Mouse (Mus musculus) stomach, embryonic 16.5 days (tissue): ENCODE measurements around the gene Srsf3. TPM values are rescaled to one million over a fixed set of nuclear protein-coding genes. Genes with fewer than 3 reads are reported as not detected.
"Not testable (repeated sequence)": the region's sequence is repeated elsewhere in the genome, so short reads cannot be mapped to it uniquely, and the experiment has no call there.

Experiments
- ATAC-seq: fragments of 200-750 bp; cut with Nextera tagmentation; 2 replicates; pipeline ENCODE4 v1.8.0; 2017; ENCODE audit warnings: moderate number of reproducible peaks, moderate TSS enrichment; ENCODE audit not compliant: insufficient read depth, low FRiP score
- H3K27ac ChIP-seq: fragments of 300-500 bp; sonication (generic); 2 replicates; pipeline ENCODE4 v1.5.1; 2014; ENCODE audit warnings: low read length
- H3K27me3 ChIP-seq: fragments of 300-500 bp; sonication (generic); 2 replicates; pipeline ENCODE4 v1.6.1; 2014; ENCODE audit warnings: low read length, control low read depth, mixed read lengths; ENCODE audit not compliant: control insufficient read depth, insufficient read depth
- H3K36me3 ChIP-seq: fragments of 300-500 bp; sonication (generic); 2 replicates; pipeline ENCODE4 v1.6.1; 2014; ENCODE audit warnings: low read length; ENCODE audit not compliant: control insufficient read depth, insufficient read depth
- H3K4me1 ChIP-seq: fragments of 300-500 bp; sonication (generic); 2 replicates; pipeline ENCODE4 v1.6.1; 2014; ENCODE audit warnings: low read length, control low read depth, mixed read lengths; ENCODE audit not compliant: control insufficient read depth, insufficient read depth
- H3K4me2 ChIP-seq: fragments of 300-500 bp; sonication (generic); 2 replicates; pipeline ENCODE4 v1.6.1; 2014; ENCODE audit warnings: low read depth, low read length, mixed read lengths
- H3K4me3 ChIP-seq: fragments of 300-500 bp; sonication (generic); replicated peaks from 2 replicates; pipeline ENCODE4 v1.5.1; 2014; ENCODE audit warnings: mild to moderate bottlenecking, low read length
- H3K9ac ChIP-seq: fragments of 300-500 bp; sonication (generic); 2 replicates; pipeline ENCODE4 v1.6.1; 2014; ENCODE audit warnings: low read length
- H3K9me3 ChIP-seq: fragments of 300-500 bp; sonication (generic); replicated peaks from 2 replicates; pipeline ENCODE4 v1.6.1; 2016; ENCODE audit warnings: low read length, control low read depth; ENCODE audit not compliant: control insufficient read depth
- WGBS: fragments of 180-500 bp; shearing (Covaris S2); extraction: QIAGEN DNeasy Blood & Tissue Kit; methylation state at CpG from one replicate; pipeline ENCODE4 v1.1.7; 2014; 5-methylcytosine and 5-hydroxymethylcytosine counted together
- polyA plus RNA-seq: library from polyadenylated mRNA; unstranded; fragments of >200 nt; fragmentation: Nextera tagmentation; extraction: Ambion mirVana; gene quantifications from 2 replicates; pipeline ENCODE4 v1.2.1, GENCODE M21; 2015

Srsf3 gene
- polyA plus RNA-seq, 1 experiment from 2014 or later, result 477 TPM

- WGBS, result 92% methylated on average over 1 of the region's 1 CpGs
- not testable (repeated sequence) for H3K27ac ChIP-seq, ATAC-seq, H3K36me3 ChIP-seq, H3K9me3 ChIP-seq, H3K4me2 ChIP-seq, H3K4me1 ChIP-seq, H3K4me3 ChIP-seq, H3K9ac ChIP-seq, H3K27me3 ChIP-seq
Observed at GRCm38 (mm10) chr17:28993004-28993403, 39.4 kb upstream of the Srsf3 start.

DNA sequence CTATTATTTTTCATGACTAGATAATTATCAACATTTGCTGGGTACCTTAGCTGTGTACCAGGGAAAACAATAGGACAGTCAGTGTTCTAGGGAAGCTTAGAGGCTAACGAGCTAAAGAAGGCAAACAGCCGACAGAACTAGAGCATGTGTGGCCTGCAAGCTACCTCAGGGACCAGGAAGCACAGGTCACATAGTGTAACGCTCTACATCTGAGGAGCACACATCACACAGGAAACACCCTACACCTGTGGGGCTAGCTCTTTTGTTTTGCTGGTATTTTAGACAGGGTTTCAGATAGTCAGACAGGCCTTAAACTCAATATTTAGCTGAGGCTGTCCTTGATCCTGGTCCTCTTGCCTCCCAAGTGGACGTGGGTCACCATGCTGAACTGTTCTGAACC is 37.8 kb upstream of the Srsf3 start:
- no peak overlapping the region for H3K4me2 ChIP-seq
- H3K9ac ChIP-seq, result no peak overlapping the region; the same call in 1 of the 2 replicates
- 0 out of 2 replicates have a peak, but pooled peaks cover 4% of the 10 kb centered on the region for H3K4me1 ChIP-seq
- no peaks in the 10 kb centered on the region for H3K9me3 ChIP-seq
- H3K27me3 ChIP-seq, result no peaks in the 10 kb centered on the region
- WGBS, result 89% methylated on average over 4 of the region's 4 CpGs
- no peak overlapping the region for H3K4me3 ChIP-seq
- no peak for ATAC-seq
- H3K36me3 ChIP-seq, result peaks cover 11% of the 10 kb centered on the region; the same call in 1 of the 2 replicates
- H3K27ac ChIP-seq, result no peak overlapping the region

GRCm38 (mm10) chr17:29000465-29000864 is 32.0 kb upstream of the Srsf3 start:
- Histone ChIP-seq H3K9me3 (no peaks in the 10 kb centered on the region), H3K36me3 (peaks cover 17% of the 10 kb centered on the region), H3K27me3 (no peaks in the 10 kb centered on the region), H3K4me1 (0 out of 2 replicates have a peak, but pooled peaks cover 3% of the 10 kb centered on the region), H3K4me3 (no peak overlapping the region), H3K27ac (no peak overlapping the region), H3K9ac (no peak overlapping the region), H3K4me2 (no peak overlapping the region)
- 79% methylated on average over 6 of the region's 6 CpGs for WGBS
- no peak for ATAC-seq

DNA sequence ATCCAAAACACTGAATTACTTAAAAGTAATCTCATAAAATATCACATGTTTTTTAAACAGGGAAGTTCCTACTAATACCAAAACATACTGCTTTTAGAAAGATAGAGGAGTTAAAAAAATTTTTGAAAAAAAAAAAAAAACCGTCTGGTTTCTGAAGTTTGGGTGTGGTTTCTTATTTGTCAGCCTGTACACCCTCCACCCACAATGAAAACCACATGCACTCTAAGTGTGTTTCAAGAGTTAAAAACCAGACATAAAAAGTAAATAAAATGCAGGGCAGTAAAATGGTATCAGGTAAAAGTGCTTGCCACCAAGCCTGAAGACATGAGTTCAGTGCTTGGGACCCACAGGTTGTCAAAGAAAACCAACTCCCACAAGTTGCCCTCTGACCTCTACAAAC is 28.7 kb upstream of the Srsf3 start:
- WGBS, result 47% methylated on average over 1 of the region's 1 CpGs
- H3K4me2 ChIP-seq, result no peak overlapping the region
- no peak overlapping the region for H3K27ac ChIP-seq
- peaks cover 13% of the 10 kb centered on the region for H3K36me3 ChIP-seq
- no peaks in the 10 kb centered on the region for H3K9me3 ChIP-seq
- H3K4me1 ChIP-seq, result peaks cover 15% of the 10 kb centered on the region
- no peak for ATAC-seq
- no peak overlapping the region for H3K9ac ChIP-seq
- H3K27me3 ChIP-seq, result no peaks in the 10 kb centered on the region
- no peak overlapping the region for H3K4me3 ChIP-seq

- Histone ChIP-seq H3K4me2 (no peak overlapping the region), H3K36me3 (peaks cover 7% of the 10 kb centered on the region), H3K27me3 (no peaks in the 10 kb centered on the region), H3K4me3 (no peak overlapping the region), H3K9me3 (no peaks in the 10 kb centered on the region), H3K27ac (no peak overlapping the region), H3K4me1 (peaks cover 15% of the 10 kb centered on the region), H3K9ac (no peak overlapping the region)
- 88% methylated on average over 3 of the region's 3 CpGs for WGBS
- ATAC-seq, result no peak
Observed at GRCm38 (mm10) chr17:29005002-29005401, 27.4 kb upstream of the Srsf3 start.

DNA sequence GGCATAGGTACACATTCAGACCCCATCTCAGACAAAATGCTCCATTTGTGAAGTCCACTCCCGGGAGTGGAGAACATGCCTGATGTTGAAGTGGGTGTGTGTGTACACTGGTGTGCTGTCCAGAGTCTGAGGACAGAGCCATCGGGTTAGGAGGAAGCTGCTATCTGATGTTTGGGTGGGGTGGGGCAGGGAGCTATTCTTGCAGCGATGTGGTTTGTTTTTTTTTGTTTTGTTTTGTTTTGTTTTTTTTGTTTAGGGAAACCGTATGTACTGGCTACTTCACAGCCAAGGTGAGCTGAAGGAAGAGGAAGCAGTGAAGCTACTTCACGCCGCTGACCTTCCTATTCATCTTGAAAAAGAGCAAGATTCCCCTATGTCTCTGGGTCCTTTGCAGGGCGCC is 25.6 kb upstream of the Srsf3 start:
- H3K27ac ChIP-seq, result peak overlapping the region; percentile 96; the same call in 1 of the 2 replicates
- H3K9ac ChIP-seq, result peak overlapping the region; percentile 94
- 5% methylated on average over 7 of the region's 7 CpGs for WGBS
- H3K9me3 ChIP-seq, result no peaks in the 10 kb centered on the region
- no peaks in the 10 kb centered on the region for H3K27me3 ChIP-seq
- H3K4me1 ChIP-seq, result peaks cover 15% of the 10 kb centered on the region
- ATAC-seq, result no peak
- H3K4me3 ChIP-seq, result peak overlapping the region; percentile 94
- H3K36me3 ChIP-seq, result no peaks in the 10 kb centered on the region
- H3K4me2 ChIP-seq, result peak overlapping the region; percentile 59

GRCm38 (mm10) chr17:29007243-29007640 is 25.2 kb upstream of the Srsf3 start:
- under 1% methylated on average over 19 of the region's 19 CpGs for WGBS
- peak overlapping the region; percentile 59 for H3K4me2 ChIP-seq
- peak; percentile 19; the same call in 1 of the 2 replicates for ATAC-seq

DNA sequence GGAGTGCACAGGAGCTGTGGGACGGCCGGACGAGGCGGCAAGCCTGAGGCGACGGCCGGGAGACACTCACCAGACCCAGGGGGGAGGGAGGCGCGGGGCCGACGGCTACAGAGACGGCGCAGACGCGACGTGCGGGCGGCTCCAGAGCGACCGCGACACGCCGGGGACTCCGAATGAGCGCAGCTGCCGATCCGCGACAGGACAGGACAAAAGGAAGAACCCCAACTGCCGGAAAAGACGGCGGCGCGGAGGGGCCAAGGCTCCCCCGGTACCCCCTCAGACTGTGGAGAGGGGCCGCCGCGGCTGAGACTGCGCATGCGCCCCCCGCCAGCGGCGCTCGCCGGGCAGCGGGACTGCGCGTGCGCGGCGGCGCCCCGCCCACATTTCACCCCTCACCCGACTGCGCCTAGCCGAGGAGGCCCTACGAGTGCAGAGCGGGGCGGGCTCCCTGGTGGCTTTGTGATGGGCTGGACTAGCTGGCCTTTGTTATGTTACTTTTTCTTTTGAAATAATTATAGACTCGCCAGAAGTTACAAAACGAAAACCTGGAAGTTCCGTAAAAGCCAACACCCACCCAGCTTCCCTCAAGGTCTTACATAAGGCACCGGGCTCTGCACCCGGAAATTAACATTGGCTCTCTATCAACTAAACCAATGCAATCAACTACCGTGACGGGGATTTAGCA is 24.6 kb upstream of the Srsf3 start, which contains the start of gene Stk38:
TSS of gene Stk38 (minus strand) at position 355 of the 685 bp plus-strand sequence.
- peak; percentile 95 for ATAC-seq
- under 1% methylated on average over 64 of the region's 65 CpGs for WGBS
- no peaks in the 10 kb centered on the region for H3K9me3 ChIP-seq

More at GRCm38 (mm10) chr17:29007243-29007640, 25.2 kb upstream of the Srsf3 start:
- H3K9ac ChIP-seq, result peak overlapping the region; percentile 94
- peak overlapping the region; percentile 96 for H3K27ac ChIP-seq
- peaks cover 15% of the 10 kb centered on the region for H3K4me1 ChIP-seq
- H3K9me3 ChIP-seq, result no peaks in the 10 kb centered on the region
- peak overlapping the region; percentile 94 for H3K4me3 ChIP-seq
- H3K27me3 ChIP-seq, result no peaks in the 10 kb centered on the region
- no peaks in the 10 kb centered on the region for H3K36me3 ChIP-seq

DNA sequence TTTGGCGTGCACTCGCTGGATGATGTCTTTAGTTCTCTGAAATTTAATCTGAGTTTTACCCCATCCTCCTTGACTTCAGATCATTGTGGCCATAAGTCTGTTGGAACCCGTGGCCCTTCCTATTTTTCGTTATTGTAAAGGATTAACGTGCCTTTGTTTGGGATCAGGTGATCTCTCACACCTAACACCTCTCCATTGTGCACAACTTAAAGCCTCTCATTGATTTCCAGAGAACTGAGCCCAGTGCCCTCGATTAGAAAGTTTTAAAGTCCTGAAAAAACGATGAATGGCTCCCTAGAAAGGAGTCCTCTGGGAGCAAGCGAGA is 24.1 kb upstream of the Srsf3 start:
- no peak for ATAC-seq
- Histone ChIP-seq H3K9ac (peak overlapping the region; percentile 94), H3K9me3 (no peaks in the 10 kb centered on the region), H3K27ac (peak overlapping the region; percentile 96), H3K27me3 (no peaks in the 10 kb centered on the region), H3K36me3 (no peaks in the 10 kb centered on the region), H3K4me3 (peak overlapping the region; percentile 94), H3K4me2 (peak overlapping the region; percentile 59), H3K4me1 (peaks cover 15% of the 10 kb centered on the region)
- WGBS, result 15% methylated on average over 8 of the region's 8 CpGs

More for the DNA sequence above, 24.6 kb upstream of the Srsf3 start, which contains the start of gene Stk38:
- Histone ChIP-seq H3K9ac (peak within 1 kb of the TSS; percentile 94), H3K4me2 (peak within 1 kb of the TSS; percentile 59), H3K27me3 (no peaks in the 10 kb centered on the region), H3K36me3 (no peaks in the 10 kb centered on the region), H3K4me1 (peaks cover 15% of the 10 kb centered on the region), H3K27ac (peak within 1 kb of the TSS; percentile 96), H3K4me3 (peak within 1 kb of the TSS; percentile 94)
